Mouse (Mus musculus): ENCODE measurements around the gene Sval2. TPM values are rescaled to one million over a fixed set of nuclear protein-coding genes. Genes with fewer than 3 reads are reported as not detected.

Gene Sval2
- polyA plus RNA-seq (2015; fragmentation: Nextera tagmentation; extraction: Ambion mirVana): not detected in 2 replicates

GRCm38 (mm10) chr6:41852689-41853088 is at the start of gene Sval2:
Gene Sval2 (plus strand): TSS chr6:41852989.
- no peaks in the 10 kb centered on the region for H3K9me3 ChIP-seq (replicated peaks)
- no peak within 1 kb of the TSS for H3K9ac ChIP-seq
- H3K27me3 ChIP-seq: no peaks in the 10 kb centered on the region
- H3K4me2 ChIP-seq (replicated peaks): no peak within 1 kb of the TSS
- ATAC-seq (ENCODE audit: insufficient number of reproducible peaks, low FRiP score, low TSS enrichment, low read depth): no peak
- WGBS: 88% methylated on average over 3 of the region's 3 CpGs
- no peaks in the 10 kb centered on the region for H3K36me3 ChIP-seq
- H3K4me1 ChIP-seq: no peaks in the 10 kb centered on the region
- H3K4me3 ChIP-seq (replicated peaks): no peak within 1 kb of the TSS
- H3K27ac ChIP-seq (replicated peaks): no peak within 1 kb of the TSS

- Histone ChIP-seq H3K4me3 (replicated peaks) (no peak overlapping the region), H3K4me1 (no peaks in the 10 kb centered on the region), H3K9ac (no peak overlapping the region), H3K27me3 (no peaks in the 10 kb centered on the region), H3K36me3 (no peaks in the 10 kb centered on the region), H3K4me2 (replicated peaks) (no peak overlapping the region), H3K27ac (replicated peaks) (no peak overlapping the region), H3K9me3 (replicated peaks) (no peaks in the 10 kb centered on the region)
- ATAC-seq (ENCODE audit: insufficient number of reproducible peaks, low FRiP score, low TSS enrichment, low read depth): no peak
Observed at GRCm38 (mm10) chr6:41824086-41824485, 28.7 kb upstream of the Sval2 start.

GRCm38 (mm10) chr6:41829516-41829915 is 23.3 kb upstream of the Sval2 start:
- WGBS: 78% methylated on average over 2 of the region's 2 CpGs
- Histone ChIP-seq H3K9ac (no peak overlapping the region), H3K27ac (replicated peaks) (no peak overlapping the region), H3K4me3 (replicated peaks) (no peak overlapping the region), H3K4me1 (no peaks in the 10 kb centered on the region), H3K27me3 (no peaks in the 10 kb centered on the region), H3K36me3 (no peaks in the 10 kb centered on the region), H3K9me3 (replicated peaks) (no peaks in the 10 kb centered on the region), H3K4me2 (replicated peaks) (no peak overlapping the region)
- ATAC-seq (ENCODE audit: insufficient number of reproducible peaks, low FRiP score, low TSS enrichment, low read depth): no peak

- no peak within 1 kb of the TSS for H3K27ac ChIP-seq (replicated peaks)
- no peak within 1 kb of the TSS for H3K4me3 ChIP-seq (replicated peaks)
- no peak within 1 kb of the TSS for H3K4me2 ChIP-seq (replicated peaks)
- H3K9me3 ChIP-seq (replicated peaks): no peaks in the 10 kb centered on the region
- WGBS: 85% methylated on average over 2 of the region's 2 CpGs
- no peak for ATAC-seq (ENCODE audit: insufficient number of reproducible peaks, low FRiP score, low TSS enrichment, low read depth)
- no peaks in the 10 kb centered on the region for H3K27me3 ChIP-seq
- H3K4me1 ChIP-seq: no peaks in the 10 kb centered on the region
- H3K36me3 ChIP-seq: no peaks in the 10 kb centered on the region
- no peak within 1 kb of the TSS for H3K9ac ChIP-seq
Observed at GRCm38 (mm10) chr6:41847235-41847634, 5.6 kb upstream of the Sval2 start, which contains the start of gene Pip. Gene Pip (plus strand): TSS chr6:41847535.

GRCm38 (mm10) chr6:41864038-41864437 is 11.2 kb downstream of the Sval2 start:
- no peak overlapping the region for H3K27ac ChIP-seq (replicated peaks)
- no peaks in the 10 kb centered on the region for H3K4me1 ChIP-seq
- no peak for ATAC-seq (ENCODE audit: insufficient number of reproducible peaks, low FRiP score, low TSS enrichment, low read depth)
- no peak overlapping the region for H3K4me2 ChIP-seq (replicated peaks)
- WGBS: 67% methylated on average over 2 of the region's 2 CpGs
- H3K4me3 ChIP-seq (replicated peaks): no peak overlapping the region
- no peaks in the 10 kb centered on the region for H3K36me3 ChIP-seq
- H3K9ac ChIP-seq: no peak overlapping the region
- H3K27me3 ChIP-seq: no peaks in the 10 kb centered on the region
- H3K9me3 ChIP-seq (replicated peaks): no peaks in the 10 kb centered on the region

- no peak for ATAC-seq (ENCODE audit: insufficient number of reproducible peaks, low FRiP score, low TSS enrichment, low read depth)
- Histone ChIP-seq H3K9ac (no peak overlapping the region), H3K27ac (replicated peaks) (no peak overlapping the region), H3K4me1 (no peaks in the 10 kb centered on the region), H3K4me2 (replicated peaks) (no peak overlapping the region), H3K4me3 (replicated peaks) (no peak overlapping the region), H3K27me3 (no peaks in the 10 kb centered on the region), H3K36me3 (no peaks in the 10 kb centered on the region), H3K9me3 (replicated peaks) (no peaks in the 10 kb centered on the region)
- 78% methylated on average over 5 of the region's 5 CpGs for WGBS
Observed at GRCm38 (mm10) chr6:41911625-41912024, 58.8 kb downstream of the Sval2 start.

Other genes with a start within 250 kb of the Sval2 start
- 27.4 and 28.4 TPM in 2 replicates for gene Ephb6, start 247.5 kb upstream of the Sval2 start, polyA plus RNA-seq (2015; fragmentation: Nextera tagmentation; extraction: Ambion mirVana)
- gene Trpv6, start 216.6 kb upstream of the Sval2 start, polyA plus RNA-seq (2015; fragmentation: Nextera tagmentation; extraction: Ambion mirVana): 1.8 and 2.0 TPM in 2 replicates
- not detected in 2 replicates for gene Trpv5, start 172.2 kb upstream of the Sval2 start, polyA plus RNA-seq (2015; fragmentation: Nextera tagmentation; extraction: Ambion mirVana)
- not detected in 2 replicates for gene Llcfc1, start 168.6 kb upstream of the Sval2 start, polyA plus RNA-seq (2015; fragmentation: Nextera tagmentation; extraction: Ambion mirVana)
- 0.81 and 0.94 TPM in 2 replicates for gene Kel, start 148.7 kb upstream of the Sval2 start, polyA plus RNA-seq (2015; fragmentation: Nextera tagmentation; extraction: Ambion mirVana)
- gene Olfr459, start 77.8 kb upstream of the Sval2 start, polyA plus RNA-seq (2015; fragmentation: Nextera tagmentation; extraction: Ambion mirVana): not detected in 2 replicates
- not detected in 2 replicates for gene Pip, start 5.5 kb upstream of the Sval2 start, polyA plus RNA-seq (2015; fragmentation: Nextera tagmentation; extraction: Ambion mirVana)
- not detected in 2 replicates for gene Sval1, start 98.6 kb downstream of the Sval2 start, polyA plus RNA-seq (2015; fragmentation: Nextera tagmentation; extraction: Ambion mirVana)
- not detected in 2 replicates for gene Sval3, start 115.2 kb downstream of the Sval2 start, polyA plus RNA-seq (2015; fragmentation: Nextera tagmentation; extraction: Ambion mirVana)
- not detected in 2 replicates for gene Sva, start 185.4 kb downstream of the Sval2 start, polyA plus RNA-seq (2015; fragmentation: Nextera tagmentation; extraction: Ambion mirVana)